11 mouse cellular contexts compared by ENCODE assay signal in the genomic region with DNA sequence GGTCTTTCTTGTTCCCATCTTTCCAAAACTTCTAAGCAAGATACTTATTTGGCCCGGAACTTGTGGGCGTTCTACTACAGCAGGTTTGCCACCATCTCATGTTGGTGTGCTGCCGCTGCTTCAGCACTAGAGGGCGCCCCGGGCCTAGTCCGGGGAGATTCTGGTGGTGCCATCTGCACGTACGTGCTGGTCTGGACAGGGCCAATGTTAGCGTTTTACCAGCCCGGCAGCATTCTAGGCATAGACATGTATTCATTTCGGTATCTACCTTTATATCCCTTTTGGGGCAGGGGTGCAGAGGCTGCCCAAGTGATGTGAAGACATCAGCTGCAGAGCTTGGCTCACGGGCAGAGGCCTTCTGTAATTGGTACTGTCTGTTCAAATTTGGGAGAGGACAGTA.
A peak's percentile ranks its signal among the peaks of the same experiment; 100 is the strongest.
DNase-seq lines count a peak whose midpoint lies in the region; ATAC-seq and TF ChIP-seq lines count a peak whose summit lies in the region.
"Had no signal": no experiment of that assay in that cellular context is flagged by ENCODE, and none has a peak within 500 bp of the region (broad histone marks: within the 10 kb centered on the region; RNA-seq: fewer than 3 reads in every experiment).

No protein-coding gene starts in this region.

- no peak for DNase-seq in forebrain, postnatal 0 days
- DNase-seq in spleen, postnatal 4 days (ENCODE audit: low spot score in 2 of 2): peak; percentile 21 to 70
- DNase-seq in spleen, postnatal 14 days (ENCODE audit: low spot score in 2 of 2): no peak
- peak; percentile 63 for DNase-seq in T-cell, adult 2 months (ENCODE audit: low spot score)
- DNase-seq in thymus, postnatal 14 days: peak; percentile 70
- DNase-seq in c-Kit-positive CD71-positive TER-119-positive erythroid progenitor cells, embryonic 14.5 days (ENCODE audit: low spot score): no peak
- DNase-seq: adrenal gland, adult 2 months; right cerebral cortex, postnatal 25 days had no signal

- no peak for ATAC-seq in forebrain, postnatal 0 days
- no peak for ATAC-seq in forebrain, embryonic 16.5 days
- no peak for ATAC-seq in inflammation-experienced regulatory T-cells, adult 6 months
- ATAC-seq: intestine, embryonic 15.5 days had no signal

- peak; percentile 25; the same call in 1 of the 2 replicates for TF ChIP-seq CTCF in forebrain, postnatal 0 days (IDR thresholded peaks at IDR 0.05; ENCODE audit: low read depth)

- no peaks in the 10 kb centered on the region for H3K27me3 ChIP-seq in forebrain, postnatal 0 days (ENCODE audit: insufficient read depth, low read length)
- H3K27me3 ChIP-seq in forebrain, embryonic 16.5 days (replicated peaks; ENCODE audit: control insufficient read depth, insufficient read depth, low read length): no peaks in the 10 kb centered on the region
- H3K27me3 ChIP-seq: intestine, embryonic 15.5 days had no signal

- H3K27ac ChIP-seq in forebrain, postnatal 0 days (ENCODE audit: low read depth, low read length): no peak overlapping the region
- H3K27ac ChIP-seq in forebrain, embryonic 16.5 days (ENCODE audit: low read length): no peak overlapping the region
- H3K27ac ChIP-seq: intestine, embryonic 15.5 days had no signal

- no peak overlapping the region for H3K9ac ChIP-seq in forebrain, postnatal 0 days
- no peak overlapping the region for H3K9ac ChIP-seq in forebrain, embryonic 16.5 days (replicated peaks; ENCODE audit: low read depth, low read length)
- H3K9ac ChIP-seq: intestine, embryonic 15.5 days had no signal

- H3K4me1 ChIP-seq in forebrain, postnatal 0 days (ENCODE audit: insufficient read depth): no peaks in the 10 kb centered on the region
- peaks cover 6% of the 10 kb centered on the region; the same call in 1 of the 2 replicates for H3K4me1 ChIP-seq in forebrain, embryonic 16.5 days (replicated peaks; ENCODE audit: control insufficient read depth, insufficient read depth, low read length)
- H3K4me1 ChIP-seq: intestine, embryonic 15.5 days had no signal

- no peak overlapping the region for H3K4me2 ChIP-seq in forebrain, postnatal 0 days (ENCODE audit: low read depth)
- H3K4me2 ChIP-seq in forebrain, embryonic 16.5 days (ENCODE audit: low read length): no peak overlapping the region
- H3K4me2 ChIP-seq: intestine, embryonic 15.5 days had no signal

- no peak overlapping the region for H3K4me3 ChIP-seq in forebrain, postnatal 0 days (ENCODE audit: low read depth, low read length)
- H3K4me3 ChIP-seq in forebrain, embryonic 16.5 days (replicated peaks; ENCODE audit: low read length): no peak overlapping the region
- H3K4me3 ChIP-seq: intestine, embryonic 15.5 days had no signal

- WGBS in forebrain, postnatal 0 days: 86% methylated on average over 12 of the region's 12 CpGs
- WGBS in forebrain, embryonic 16.5 days: 87% methylated on average over 12 of the region's 12 CpGs

- H3K9me3 ChIP-seq in forebrain, postnatal 0 days (ENCODE audit: low read length): no peaks in the 10 kb centered on the region
- no peaks in the 10 kb centered on the region for H3K9me3 ChIP-seq in forebrain, embryonic 16.5 days (ENCODE audit: control insufficient read depth, low read length)
- H3K9me3 ChIP-seq: intestine, embryonic 15.5 days had no signal

- H3K36me3 ChIP-seq in forebrain, postnatal 0 days (ENCODE audit: insufficient read depth): no peaks in the 10 kb centered on the region
- no peaks in the 10 kb centered on the region for H3K36me3 ChIP-seq in forebrain, embryonic 16.5 days (ENCODE audit: control insufficient read depth, insufficient read depth)
- H3K36me3 ChIP-seq: intestine, embryonic 15.5 days had no signal

Comparison
In these comparisons a context has a peak if more than half of its experiments do, and no peak if none do; other contexts are left out.
1. DNase-seq: peak in spleen, postnatal 4 days (2 of 2), T-cell, adult 2 months (single experiment) and thymus, postnatal 14 days (single experiment); none in forebrain, postnatal 0 days (single experiment), spleen, postnatal 14 days (0 of 2) and c-Kit-positive CD71-positive TER-119-positive erythroid progenitor cells, embryonic 14.5 days (single experiment).